Mouse (Mus musculus): Measurements from ENCODE around the gene Pla1a.

Gene Pla1a

DNA sequence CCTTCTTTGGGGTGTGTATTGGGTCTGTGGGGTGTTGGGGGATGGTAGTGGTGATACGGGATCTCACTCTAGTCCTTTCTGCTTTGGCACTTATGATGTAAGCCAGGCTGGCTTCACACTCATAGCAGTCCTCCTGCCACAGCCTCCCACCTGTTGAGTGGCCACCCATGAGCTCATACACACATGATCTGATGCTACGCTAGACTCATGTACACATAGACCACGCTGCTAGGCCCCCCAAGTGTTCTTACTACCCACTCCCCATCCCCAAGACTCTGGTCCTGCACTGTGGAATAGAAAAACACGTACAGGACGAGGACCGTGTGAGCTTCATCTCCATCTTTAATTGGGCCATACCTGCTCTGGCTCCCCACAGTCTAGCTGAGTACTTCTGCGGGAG is 63.9 kb downstream of the Pla1a start:
- DNase-seq (ENCODE audit: low spot score) = no peak

DNA sequence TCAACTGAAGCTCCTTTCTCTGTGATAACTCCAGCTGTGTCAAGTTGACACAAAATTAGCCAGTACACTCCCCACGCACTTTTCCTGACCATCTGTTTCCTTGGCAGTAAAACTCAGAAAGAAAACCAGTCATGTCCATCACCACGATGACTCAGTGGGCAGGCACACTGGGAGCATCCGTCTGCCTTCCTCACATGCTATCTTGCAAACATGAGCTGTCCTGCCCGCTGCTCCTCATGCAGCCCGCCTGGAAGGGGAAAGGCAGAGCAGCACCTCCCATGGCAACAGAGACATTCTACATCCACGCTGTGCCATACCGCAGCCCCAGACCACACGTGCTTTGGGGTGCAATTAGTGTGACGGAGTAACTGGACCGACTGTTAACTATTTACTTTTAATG is 64.6 kb downstream of the Pla1a start:
- no peak for DNase-seq (ENCODE audit: low spot score)

DNA sequence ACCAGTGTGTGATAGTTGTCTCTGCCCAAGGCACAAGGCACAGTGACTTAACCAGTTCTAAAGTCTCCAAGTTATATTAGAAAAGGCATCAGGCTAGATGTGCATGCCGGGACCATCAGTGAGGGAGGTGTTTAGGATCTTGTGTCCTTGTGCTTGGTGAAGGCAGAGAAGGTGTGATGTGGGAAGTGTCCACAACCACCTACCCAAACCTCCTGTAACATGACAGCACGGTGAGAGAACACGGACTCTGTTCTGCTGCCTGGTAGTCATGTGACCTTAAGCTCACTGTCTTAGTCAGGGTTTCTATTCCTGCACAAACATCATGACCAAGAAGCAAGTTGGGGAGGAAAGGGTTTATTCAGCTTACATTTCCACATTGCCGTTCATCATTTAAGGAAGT is 66.7 kb downstream of the Pla1a start:
- DNase-seq (ENCODE audit: low spot score) = no peak

DNA sequence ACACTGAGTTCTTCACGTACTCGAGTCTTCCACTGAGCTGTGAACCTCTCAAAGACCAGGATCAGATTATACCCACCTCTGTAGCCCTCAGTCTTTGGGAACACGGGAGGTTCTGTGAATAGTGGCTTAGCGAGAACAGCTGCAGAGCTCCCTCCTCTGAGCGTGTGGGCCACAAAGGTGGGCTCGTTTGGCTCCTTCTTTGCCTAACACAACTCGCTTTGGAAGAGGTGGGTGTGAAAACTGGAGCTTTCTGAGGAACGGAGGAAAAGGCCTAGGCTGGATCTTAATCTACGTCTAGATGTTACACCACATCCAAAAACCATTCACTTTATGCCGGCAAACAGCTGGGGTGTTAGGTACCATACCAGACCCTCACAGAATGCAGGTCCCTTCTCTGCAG is 67.6 kb downstream of the Pla1a start:
- no peak for DNase-seq (ENCODE audit: low spot score)

DNA sequence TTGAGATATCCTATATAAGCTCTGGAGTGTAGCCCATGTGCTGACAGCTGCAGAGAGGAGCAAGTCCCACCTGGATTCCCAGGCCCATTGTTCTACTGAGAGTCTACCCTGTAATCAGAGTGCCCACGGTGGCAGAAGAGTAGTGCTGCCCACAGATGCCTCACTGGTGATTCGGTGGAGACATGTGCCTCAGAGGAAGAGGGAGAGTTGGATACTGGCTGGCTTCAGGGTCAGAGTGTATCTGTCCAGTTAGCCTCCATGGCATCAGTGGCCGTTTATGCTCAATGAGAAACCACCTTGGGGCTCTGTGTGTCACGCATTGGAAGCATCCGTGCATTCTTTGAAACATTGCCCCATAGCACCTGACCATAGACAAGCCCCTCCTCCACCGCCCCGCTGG is 69.3 kb downstream of the Pla1a start:
- no peak for DNase-seq (ENCODE audit: low spot score)

DNA sequence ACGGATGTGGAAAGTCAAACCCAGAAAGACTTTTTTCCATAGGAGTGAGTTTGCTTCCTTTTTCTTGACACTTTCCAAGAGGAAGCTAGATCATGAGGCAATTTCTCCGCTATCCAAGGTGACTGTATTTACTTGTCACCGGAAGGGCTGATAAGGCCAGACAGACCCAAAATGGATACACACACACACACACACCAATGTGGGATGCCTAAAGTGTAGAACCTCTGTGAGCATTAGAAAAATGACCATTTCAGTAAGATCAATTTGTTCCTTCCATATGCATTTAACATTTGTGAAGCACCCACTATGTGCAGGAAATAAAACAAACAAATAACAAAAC is 69.7 kb downstream of the Pla1a start:
- no peak for DNase-seq (ENCODE audit: low spot score)

DNA sequence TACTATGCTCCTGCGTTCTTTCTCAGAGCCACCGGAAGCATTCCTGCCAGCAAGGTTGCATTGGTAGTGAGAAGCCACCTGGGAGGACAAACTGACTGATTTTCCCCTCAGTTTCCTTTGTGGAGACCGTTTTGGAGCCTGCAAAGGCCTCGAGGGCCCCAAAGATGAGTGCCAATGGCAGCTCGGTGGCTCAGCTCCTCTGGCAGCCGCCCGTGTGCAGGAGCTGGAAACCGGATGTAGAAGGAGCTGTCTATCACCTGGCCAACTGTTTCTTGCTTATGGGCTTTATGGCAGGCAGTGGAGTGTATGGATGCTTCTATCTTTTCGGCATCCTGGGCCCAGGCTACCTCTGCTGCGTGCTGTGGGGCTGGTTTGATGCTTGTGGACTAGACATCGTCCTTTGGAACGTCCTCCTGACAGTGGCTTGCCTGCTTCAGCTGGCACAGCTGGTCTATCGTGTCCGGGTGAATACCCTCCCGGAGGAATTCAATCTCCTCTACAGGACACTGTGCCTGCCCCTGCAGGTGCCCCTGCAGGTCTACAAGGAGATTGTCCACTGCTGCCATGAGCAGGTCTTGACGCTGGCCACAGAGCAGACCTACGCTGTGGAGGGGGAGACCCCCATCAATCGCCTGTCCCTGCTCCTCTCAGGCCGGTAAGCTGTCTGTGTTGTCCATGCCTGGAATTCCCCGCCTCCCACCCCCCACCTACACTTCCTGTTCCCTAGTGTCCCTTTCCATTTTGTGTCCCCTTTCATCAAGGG is 70.3 kb downstream of the Pla1a start:
- no peak for DNase-seq (ENCODE audit: low spot score)

DNA sequence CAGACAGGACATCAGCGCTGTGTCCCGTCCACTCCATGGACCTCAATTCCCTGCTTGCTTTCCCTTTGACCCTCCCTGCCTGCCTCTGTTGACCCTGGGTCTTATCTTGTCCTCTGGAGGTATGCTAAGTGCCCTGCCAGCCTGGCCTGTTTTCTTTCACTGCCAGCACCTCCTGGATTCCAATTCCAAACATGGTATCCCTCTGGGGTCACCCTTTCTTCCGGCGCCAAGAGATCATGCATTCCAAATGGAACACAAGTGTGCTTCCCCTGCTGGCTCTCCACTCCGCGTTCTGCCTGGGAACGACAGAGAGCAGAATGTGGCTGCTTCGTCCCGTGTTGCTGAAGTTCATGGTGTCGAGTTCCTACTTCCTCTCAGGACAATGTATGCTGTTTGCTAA is 71.0 kb downstream of the Pla1a start, which contains the start of gene Popdc2:
Gene Popdc2 (plus strand): TSS at position 277 of the 400 bp plus-strand sequence.
- DNase-seq (ENCODE audit: low spot score) = no peak

DNA sequence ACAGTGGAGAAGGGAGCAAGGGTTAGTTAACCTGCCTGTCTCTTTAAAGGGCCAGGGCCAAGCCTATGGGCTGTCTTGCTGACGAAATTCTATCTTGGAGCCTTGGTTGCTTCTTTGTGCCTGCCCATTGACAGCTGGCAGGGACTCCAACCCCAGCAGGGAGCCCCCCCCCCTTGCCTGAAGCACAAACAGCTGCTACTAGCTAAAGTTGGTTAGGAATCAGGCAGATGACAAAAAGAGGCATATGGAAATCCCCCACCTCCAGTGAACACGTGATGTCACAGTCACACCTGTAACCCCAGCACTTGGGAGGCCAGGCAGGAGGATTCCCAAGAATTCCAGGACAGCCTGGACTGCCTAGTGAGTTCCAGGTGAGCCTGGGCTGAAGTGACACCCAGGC is 72.6 kb downstream of the Pla1a start:
- DNase-seq (ENCODE audit: low spot score) = no peak

DNA sequence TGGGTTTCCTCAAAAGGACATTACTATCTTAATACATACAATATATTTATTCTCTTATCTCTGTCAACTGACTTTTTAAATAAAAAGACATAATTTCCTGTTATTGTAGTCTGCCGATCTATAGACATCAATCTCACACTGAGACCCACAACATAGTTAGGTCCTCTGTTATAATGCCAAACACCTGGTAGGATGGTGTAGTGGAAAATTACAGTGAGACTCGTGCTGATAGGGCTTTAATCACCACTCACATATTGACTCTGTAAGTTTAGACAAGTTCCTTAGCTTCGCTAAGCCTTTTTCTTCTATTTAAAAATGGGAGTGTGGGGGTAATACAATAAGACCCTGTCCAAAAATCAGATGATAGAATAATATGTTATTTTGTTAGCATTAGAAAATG is 73.1 kb downstream of the Pla1a start:
- no peak for DNase-seq (ENCODE audit: low spot score)

DNA sequence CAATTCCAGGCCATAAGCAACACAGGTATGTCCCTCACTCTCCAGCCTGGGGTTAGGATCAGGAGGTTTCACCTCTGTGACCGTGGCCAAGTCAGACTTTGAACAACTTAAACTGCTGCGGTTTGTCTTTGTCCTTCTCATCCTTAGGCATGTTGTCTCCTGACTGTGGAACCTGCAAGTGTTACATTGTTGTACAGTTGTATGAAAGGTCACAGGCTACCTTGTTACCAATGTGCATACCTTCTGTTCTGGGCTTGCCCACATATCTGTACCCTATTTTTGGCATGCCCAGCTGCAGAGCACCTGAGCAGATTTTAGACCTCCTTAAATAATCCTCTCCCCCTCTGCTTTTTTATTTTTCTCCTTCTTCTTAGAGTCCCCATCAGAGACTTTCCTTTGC is 73.7 kb downstream of the Pla1a start:
- DNase-seq (ENCODE audit: low spot score) = no peak

DNA sequence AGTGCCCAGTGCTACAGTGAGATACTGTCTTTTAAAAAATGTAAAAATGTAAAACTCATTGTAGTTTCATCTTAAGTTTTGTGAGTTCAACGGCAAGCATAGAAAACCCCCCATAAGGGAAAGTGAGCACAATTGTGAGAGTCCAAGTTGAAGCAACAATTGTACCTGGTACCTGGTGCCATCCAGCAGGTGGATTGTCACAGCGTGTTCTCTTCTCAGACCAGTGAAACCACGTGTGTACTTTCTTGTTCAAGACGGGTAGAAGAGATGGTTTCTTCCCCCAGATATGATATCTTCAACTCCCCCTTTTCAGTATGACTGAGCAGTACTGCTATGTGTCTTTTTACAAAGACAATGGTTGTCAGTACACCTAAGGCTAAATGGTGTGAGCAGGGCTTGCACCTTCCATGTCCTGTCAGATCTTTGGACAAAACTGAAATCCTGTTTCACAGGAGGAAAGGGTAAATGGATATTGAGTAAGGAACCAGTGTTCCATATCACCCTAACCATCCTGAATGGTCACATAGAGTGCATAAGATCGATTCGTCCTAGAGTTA is 74.6 kb downstream of the Pla1a start:
- no peak for DNase-seq (ENCODE audit: low spot score)

DNA sequence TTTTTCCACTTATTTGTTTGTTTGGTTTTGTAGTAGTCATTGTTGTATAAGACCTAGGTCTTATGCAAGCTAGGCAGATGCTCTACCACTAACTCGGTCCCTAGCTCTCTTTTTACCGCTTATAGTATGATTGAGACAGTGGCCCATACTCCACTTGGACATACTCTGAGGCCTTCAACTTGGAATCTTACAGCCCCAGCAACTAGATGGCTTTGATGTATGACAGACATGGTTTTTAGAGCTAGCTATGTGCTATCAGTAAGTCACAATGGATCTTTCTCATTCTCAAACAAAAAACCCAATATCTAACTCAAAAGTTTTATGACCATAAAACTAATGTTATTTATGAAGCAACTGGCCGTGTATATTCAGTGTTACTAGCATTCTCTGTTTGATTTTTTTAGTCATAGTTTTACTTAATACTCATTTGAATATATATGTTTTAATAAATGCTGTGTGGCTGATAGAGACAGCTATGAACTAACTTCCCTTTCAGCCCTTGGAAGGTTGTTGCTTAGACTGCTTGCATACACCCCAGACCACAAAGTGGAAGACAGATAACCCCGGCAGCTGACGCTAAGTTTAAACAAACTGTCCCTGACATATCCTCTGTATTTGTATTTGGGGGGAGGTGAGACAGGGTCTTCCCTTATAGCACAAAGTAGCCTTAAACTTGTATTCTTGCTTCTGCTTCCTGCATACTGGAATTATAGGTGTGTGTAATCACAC is 78.6 kb downstream of the Pla1a start:
- no peak for DNase-seq (ENCODE audit: low spot score)

DNA sequence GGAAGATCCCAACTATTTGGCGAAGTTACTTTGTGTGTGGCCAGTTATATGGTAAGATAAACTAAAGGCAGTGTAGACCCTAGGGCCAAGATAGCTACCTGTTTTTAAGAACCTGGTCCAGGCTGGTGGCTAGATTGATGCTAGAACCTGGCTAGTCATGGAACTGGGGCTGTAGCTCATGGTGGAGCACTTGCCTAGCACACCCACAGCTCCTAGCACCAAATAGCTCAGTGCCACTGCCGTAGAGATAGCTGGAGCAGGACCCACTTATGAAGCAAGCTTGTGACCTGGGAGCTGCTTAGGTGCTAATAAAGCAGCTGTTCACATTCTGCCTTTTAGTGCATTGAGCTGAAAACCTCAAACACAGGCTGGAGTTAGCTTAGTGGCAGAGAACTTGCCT is 79.3 kb downstream of the Pla1a start:
- no peak for DNase-seq (ENCODE audit: low spot score)

DNA sequence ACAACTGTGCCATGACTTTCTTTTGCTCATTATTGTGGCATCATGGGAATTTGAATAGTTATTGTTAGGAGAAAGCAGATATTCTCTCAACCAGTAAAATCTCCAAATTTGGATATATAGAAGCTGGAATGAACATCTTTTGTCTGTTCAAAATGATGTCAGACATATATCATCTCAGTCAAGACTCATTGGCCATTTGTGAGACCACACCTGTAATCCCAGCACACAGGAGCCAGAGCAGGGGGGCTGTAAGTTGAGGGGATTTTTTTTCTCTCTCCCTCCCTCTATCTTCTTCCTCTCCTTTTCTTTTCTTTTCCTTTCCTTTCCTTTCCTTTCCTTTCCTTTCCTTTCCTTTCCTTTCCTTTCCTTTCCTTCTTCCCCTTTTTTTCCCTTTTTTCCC is 80.1 kb downstream of the Pla1a start:
- DNase-seq (ENCODE audit: low spot score) = no peak

DNA sequence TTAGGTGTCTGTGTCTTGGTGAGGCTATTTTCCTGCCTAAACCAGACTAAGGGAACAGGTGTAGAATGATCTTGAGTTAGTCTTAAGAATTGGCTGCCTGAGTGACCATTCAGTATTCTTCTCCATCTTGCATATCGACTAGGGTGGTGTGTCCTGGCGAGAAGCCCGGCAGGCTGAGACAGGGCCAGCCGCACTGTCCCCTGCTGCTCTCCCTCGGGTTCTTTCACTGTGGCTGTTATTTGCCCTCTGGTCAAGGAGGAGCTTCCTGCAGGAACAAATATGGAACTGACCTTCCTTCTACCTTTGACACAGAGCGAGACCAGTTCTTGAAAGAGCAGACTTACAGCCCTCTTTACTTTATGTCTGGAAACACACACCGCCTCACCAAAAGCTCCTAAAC is 80.9 kb downstream of the Pla1a start:
- DNase-seq (ENCODE audit: low spot score) = no peak

DNA sequence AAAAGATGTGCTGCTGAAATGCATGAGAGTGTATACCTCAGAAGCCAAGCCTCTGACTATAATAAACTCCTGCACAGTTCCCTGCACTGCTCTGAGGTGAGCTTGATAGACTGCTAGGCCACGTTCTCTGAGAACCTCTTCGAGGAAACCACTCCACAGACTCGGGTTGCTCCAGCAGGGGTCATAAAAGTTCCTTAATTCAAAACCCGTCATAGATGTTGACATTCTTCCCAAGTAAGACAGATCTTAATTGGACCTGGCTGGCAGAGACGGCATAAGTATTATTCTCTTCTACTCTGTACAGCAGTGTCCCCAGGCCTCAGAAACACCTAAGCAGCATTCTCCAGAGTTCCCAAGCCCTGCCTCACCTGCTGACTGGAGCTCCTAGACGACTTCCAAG is 82.0 kb downstream of the Pla1a start:
- DNase-seq (ENCODE audit: low spot score) = no peak

DNA sequence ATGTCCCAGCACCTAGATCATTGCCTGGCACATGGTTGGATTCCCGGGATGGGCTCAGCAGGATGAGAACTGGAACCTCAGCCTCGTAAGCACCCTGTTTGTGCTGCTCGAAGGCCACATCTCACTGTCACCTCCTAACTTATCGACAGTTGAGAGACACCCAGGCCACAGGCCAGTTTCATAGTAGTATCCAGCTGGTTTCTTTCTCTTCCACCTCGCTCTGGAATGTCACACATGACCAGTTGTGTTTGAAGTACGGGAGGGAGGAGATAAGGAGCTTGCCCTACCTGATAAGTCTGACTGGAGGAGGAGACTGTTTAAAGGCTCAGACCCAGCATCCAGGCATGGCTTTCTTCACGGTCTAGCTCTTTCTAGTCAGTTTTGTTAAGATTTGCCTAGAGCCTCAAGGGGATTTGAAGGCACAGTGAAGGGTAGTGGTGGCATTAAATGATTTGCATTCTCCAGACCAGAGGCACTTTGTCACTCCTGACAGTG is 82.5 kb downstream of the Pla1a start:
- DNase-seq (ENCODE audit: low spot score) = peak; percentile 52

DNA sequence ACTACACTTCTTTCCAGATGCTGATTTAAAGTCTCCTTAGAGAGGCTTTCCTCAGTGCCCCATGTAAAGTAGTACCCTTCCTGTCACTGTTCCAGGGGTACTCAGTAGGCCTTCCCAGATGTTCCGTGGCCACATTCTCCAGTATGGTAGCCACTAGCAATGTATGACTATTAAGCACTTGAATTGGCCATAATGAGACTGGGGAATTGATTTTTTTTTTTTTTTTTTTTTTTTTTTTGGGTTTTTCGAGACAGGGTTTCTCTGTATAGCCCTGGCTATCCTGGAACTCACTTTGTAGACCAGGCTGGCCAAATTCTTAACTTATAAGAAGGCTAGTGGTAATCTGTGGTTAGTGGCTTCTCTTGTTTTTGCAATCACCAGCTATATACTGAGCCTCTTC is 83.1 kb downstream of the Pla1a start:
- no peak for DNase-seq (ENCODE audit: low spot score)

DNA sequence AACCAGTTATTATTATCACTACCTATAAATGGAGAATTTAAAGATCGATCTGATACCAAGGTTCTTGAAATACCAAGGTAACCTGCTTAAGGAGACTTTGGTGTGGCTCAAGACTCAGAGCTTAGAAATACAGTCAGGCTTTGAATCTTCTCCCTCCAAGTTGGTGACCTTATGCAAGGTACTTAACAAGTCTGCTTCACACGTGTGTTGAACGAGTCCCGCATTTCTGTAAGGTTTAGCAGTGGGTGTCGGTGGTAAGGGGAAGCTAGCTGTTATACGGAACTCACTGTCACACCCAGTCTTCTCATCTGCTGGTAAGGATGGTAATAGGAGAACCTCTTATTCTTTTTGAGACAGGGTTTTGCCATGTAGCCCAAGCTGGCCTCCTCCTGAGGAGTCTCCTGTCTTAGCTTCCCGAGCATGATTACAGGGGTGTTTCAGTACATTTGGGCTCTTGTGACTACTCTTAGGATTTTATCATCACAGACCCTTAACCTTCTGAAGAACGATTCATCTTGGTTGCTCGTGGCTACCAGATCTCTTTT is 84.7 kb downstream of the Pla1a start:
- no peak for DNase-seq (ENCODE audit: low spot score)

DNA sequence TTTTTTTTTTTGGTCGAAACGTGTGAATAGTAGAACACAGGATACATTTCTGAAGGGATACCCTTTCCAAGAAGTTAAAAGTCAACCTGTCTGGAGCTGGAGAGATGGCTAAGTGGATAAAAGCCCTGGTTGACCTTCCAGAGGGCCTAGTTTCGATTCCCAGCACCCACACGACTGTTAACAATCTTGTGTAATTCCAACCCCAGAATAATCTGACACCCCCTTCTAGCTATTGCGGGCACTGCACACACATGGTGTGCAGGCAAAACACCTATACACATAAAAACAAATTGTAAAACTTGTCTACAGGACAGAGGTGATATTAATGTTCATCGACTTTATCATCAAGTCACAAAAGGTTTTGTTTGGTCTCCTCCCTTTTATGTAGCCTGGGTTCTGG is 85.4 kb downstream of the Pla1a start:
- DNase-seq (ENCODE audit: low spot score) = no peak

DNA sequence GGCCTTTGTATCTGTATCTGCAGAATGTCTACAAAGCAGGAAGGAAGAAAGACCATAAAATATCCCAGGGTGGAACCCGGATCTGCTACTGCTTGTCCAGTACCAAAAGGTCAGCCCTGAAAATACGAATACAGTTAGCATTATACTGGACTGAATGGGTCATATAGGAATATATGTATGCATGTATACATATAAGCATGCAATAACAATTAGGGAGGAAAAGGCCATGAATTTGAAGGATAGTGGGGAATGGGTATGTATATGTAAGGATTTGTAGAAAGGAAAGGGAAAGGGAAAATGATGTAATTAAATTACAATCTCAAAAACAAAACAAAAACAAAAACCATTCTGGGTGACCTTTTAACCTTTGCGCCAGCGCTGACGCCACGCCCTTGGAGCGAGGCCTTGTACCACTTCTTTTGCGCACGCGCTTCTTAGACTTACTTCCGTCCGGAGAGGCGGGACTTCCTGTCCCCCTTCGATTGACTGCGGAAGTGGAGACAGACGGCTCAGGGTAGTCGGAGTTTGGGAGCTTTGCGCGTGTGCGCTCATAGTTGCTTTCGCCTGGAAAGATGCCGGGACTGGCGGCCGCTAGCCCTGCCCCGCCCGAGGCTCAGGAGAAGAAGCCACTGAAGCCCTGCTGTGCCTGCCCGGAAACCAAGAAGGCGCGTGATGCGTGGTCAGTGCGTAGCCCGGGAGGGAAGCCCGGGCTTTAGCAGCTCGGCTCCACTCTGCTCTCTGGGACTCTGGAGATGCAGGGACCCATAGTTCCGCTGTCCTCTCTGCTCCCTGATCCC is 86.2 kb downstream of the Pla1a start, which contains the start of the genes Cox17 and Gm21987:
Gene Cox17 (plus strand): TSS at position 463 of the 797 bp plus-strand sequence.
Gene Gm21987 (plus strand): TSS at position 512 of the 797 bp plus-strand sequence.
- DNase-seq (ENCODE audit: low spot score) = peak; percentile 91
